Mouse (Mus musculus): ENCODE measurements around the gene Trappc6a. TPM values are rescaled to one million over a fixed set of nuclear protein-coding genes. Genes with fewer than 3 reads are reported as not detected.
A peak's percentile ranks its signal among the peaks of the same experiment; 100 is the strongest.

Gene Trappc6a
- polyA plus RNA-seq, 1 experiment from 2014 or later = 108 TPM

GRCm38 (mm10) chr7:19464367-19465307 lies 43.6 kb upstream of the Trappc6a start:
- no peak for DNase-seq (ENCODE audit: low spot score)
- Histone ChIP-seq H3K36me3 (ENCODE audit: control insufficient read depth, insufficient read depth, low read length) (no peaks in the 10 kb centered on the region), H3K9me3 (ENCODE audit: control insufficient read depth, low read length) (no peaks in the 10 kb centered on the region), H3K4me3 (ENCODE audit: low read depth, low read length) (peak overlapping the region; percentile 32), H3K27ac (ENCODE audit: low read depth, low read length) (no peak overlapping the region), H3K9ac (ENCODE audit: low read depth, low read length) (0 out of 2 replicates have a peak overlapping the region, but pooled peaks have one; percentile 26), H3K4me1 (replicated peaks; ENCODE audit: control insufficient read depth, insufficient read depth, low read length) (peaks cover 22% of the 10 kb centered on the region), H3K27me3 (replicated peaks; ENCODE audit: control insufficient read depth, insufficient read depth, low read length) (peaks cover 9% of the 10 kb centered on the region), H3K4me2 (peak overlapping the region; percentile 53)
- ATAC-seq (replicated peaks; ENCODE audit: low FRiP score) = no peak
- 9% methylated on average over 22 of the region's 22 CpGs for WGBS

- Histone ChIP-seq H3K27me3 (replicated peaks; ENCODE audit: control insufficient read depth, insufficient read depth, low read length) (peaks cover 15% of the 10 kb centered on the region), H3K4me2 (no peak overlapping the region), H3K9me3 (ENCODE audit: control insufficient read depth, low read length) (no peaks in the 10 kb centered on the region), H3K4me1 (replicated peaks; ENCODE audit: control insufficient read depth, insufficient read depth, low read length) (peaks cover 26% of the 10 kb centered on the region), H3K9ac (ENCODE audit: low read depth, low read length) (no peak overlapping the region), H3K36me3 (ENCODE audit: control insufficient read depth, insufficient read depth, low read length) (no peaks in the 10 kb centered on the region), H3K4me3 (ENCODE audit: low read depth, low read length) (no peak overlapping the region), H3K27ac (ENCODE audit: low read depth, low read length) (peak overlapping the region; percentile 5; the same call in 1 of the 2 replicates)
- no peak for ATAC-seq (replicated peaks; ENCODE audit: low FRiP score)
- no peak for DNase-seq (ENCODE audit: low spot score)
- WGBS = 59% methylated on average over 5 of the region's 5 CpGs
These were observed 41.5 kb upstream of the Trappc6a start for GRCm38 (mm10) chr7:19466602-19467145.

GRCm38 (mm10) chr7:19467638-19468037 lies 40.6 kb upstream of the Trappc6a start:
- 28% methylated on average over 6 of the region's 6 CpGs for WGBS

GRCm38 (mm10) chr7:19468279-19468678 lies 39.9 kb upstream of the Trappc6a start:
- H3K36me3 ChIP-seq (ENCODE audit: control insufficient read depth, insufficient read depth, low read length) = no peaks in the 10 kb centered on the region
- 0 out of 2 replicates have a peak overlapping the region, but pooled peaks have one; percentile 4 for H3K4me2 ChIP-seq
- peaks cover 21% of the 10 kb centered on the region for H3K4me1 ChIP-seq (replicated peaks; ENCODE audit: control insufficient read depth, insufficient read depth, low read length)
- H3K9me3 ChIP-seq (ENCODE audit: control insufficient read depth, low read length) = no peaks in the 10 kb centered on the region
- WGBS = 55% methylated on average over 12 of the region's 12 CpGs
- H3K27me3 ChIP-seq (replicated peaks; ENCODE audit: control insufficient read depth, insufficient read depth, low read length) = peaks cover 27% of the 10 kb centered on the region
- H3K9ac ChIP-seq (ENCODE audit: low read depth, low read length) = no peak overlapping the region
- no peak overlapping the region for H3K27ac ChIP-seq (ENCODE audit: low read depth, low read length)
- no peak overlapping the region for H3K4me3 ChIP-seq (ENCODE audit: low read depth, low read length)
- no peak for DNase-seq (ENCODE audit: low spot score)
- ATAC-seq (replicated peaks; ENCODE audit: low FRiP score) = no peak

More at GRCm38 (mm10) chr7:19467638-19468037, 40.6 kb upstream of the Trappc6a start:
- Histone ChIP-seq H3K4me2 (0 out of 2 replicates have a peak overlapping the region, but pooled peaks have one; percentile 4), H3K36me3 (ENCODE audit: control insufficient read depth, insufficient read depth, low read length) (no peaks in the 10 kb centered on the region), H3K4me1 (replicated peaks; ENCODE audit: control insufficient read depth, insufficient read depth, low read length) (peaks cover 24% of the 10 kb centered on the region), H3K9ac (ENCODE audit: low read depth, low read length) (no peak overlapping the region), H3K27me3 (replicated peaks; ENCODE audit: control insufficient read depth, insufficient read depth, low read length) (peaks cover 20% of the 10 kb centered on the region), H3K9me3 (ENCODE audit: control insufficient read depth, low read length) (no peaks in the 10 kb centered on the region), H3K27ac (ENCODE audit: low read depth, low read length) (no peak overlapping the region), H3K4me3 (ENCODE audit: low read depth, low read length) (no peak overlapping the region)
- DNase-seq (ENCODE audit: low spot score) = no peak
- no peak for ATAC-seq (replicated peaks; ENCODE audit: low FRiP score)

- DNase-seq (ENCODE audit: low spot score) (no peak), ATAC-seq (replicated peaks; ENCODE audit: low FRiP score) (no peak)
- Histone ChIP-seq H3K4me3 (ENCODE audit: low read depth, low read length) (no peak overlapping the region), H3K9me3 (ENCODE audit: control insufficient read depth, low read length) (no peaks in the 10 kb centered on the region), H3K9ac (ENCODE audit: low read depth, low read length) (no peak overlapping the region), H3K27ac (ENCODE audit: low read depth, low read length) (no peak overlapping the region), H3K27me3 (replicated peaks; ENCODE audit: control insufficient read depth, insufficient read depth, low read length) (peaks cover 38% of the 10 kb centered on the region), H3K36me3 (ENCODE audit: control insufficient read depth, insufficient read depth, low read length) (no peaks in the 10 kb centered on the region), H3K4me1 (replicated peaks; ENCODE audit: control insufficient read depth, insufficient read depth, low read length) (peaks cover 22% of the 10 kb centered on the region), H3K4me2 (no peak overlapping the region)
- WGBS = 57% methylated on average over 23 of the region's 23 CpGs
These were observed 38.8 kb upstream of the Trappc6a start for GRCm38 (mm10) chr7:19469404-19469803.

GRCm38 (mm10) chr7:19470308-19470707 lies 37.9 kb upstream of the Trappc6a start:
- H3K9me3 ChIP-seq (ENCODE audit: control insufficient read depth, low read length) = no peaks in the 10 kb centered on the region
- H3K4me3 ChIP-seq (ENCODE audit: low read depth, low read length) = no peak overlapping the region
- H3K4me2 ChIP-seq = no peak overlapping the region; the same call in 1 of the 2 replicates
- WGBS = 34% methylated on average over 14 of the region's 14 CpGs
- no peak overlapping the region for H3K27ac ChIP-seq (ENCODE audit: low read depth, low read length)
- peaks cover 21% of the 10 kb centered on the region for H3K4me1 ChIP-seq (replicated peaks; ENCODE audit: control insufficient read depth, insufficient read depth, low read length)
- H3K9ac ChIP-seq (ENCODE audit: low read depth, low read length) = no peak overlapping the region
- H3K36me3 ChIP-seq (ENCODE audit: control insufficient read depth, insufficient read depth, low read length) = no peaks in the 10 kb centered on the region
- DNase-seq (ENCODE audit: low spot score) = no peak
- ATAC-seq (replicated peaks; ENCODE audit: low FRiP score) = no peak
- peaks cover 45% of the 10 kb centered on the region for H3K27me3 ChIP-seq (replicated peaks; ENCODE audit: control insufficient read depth, insufficient read depth, low read length)

GRCm38 (mm10) chr7:19472403-19472802 lies 35.8 kb upstream of the Trappc6a start:
- Histone ChIP-seq H3K27me3 (replicated peaks; ENCODE audit: control insufficient read depth, insufficient read depth, low read length) (peaks cover 44% of the 10 kb centered on the region), H3K36me3 (ENCODE audit: control insufficient read depth, insufficient read depth, low read length) (no peaks in the 10 kb centered on the region), H3K27ac (ENCODE audit: low read depth, low read length) (peak overlapping the region; percentile 43; the same call in 1 of the 2 replicates), H3K4me3 (ENCODE audit: low read depth, low read length) (no peak overlapping the region), H3K9me3 (ENCODE audit: control insufficient read depth, low read length) (no peaks in the 10 kb centered on the region), H3K4me2 (peak overlapping the region; percentile 40), H3K9ac (ENCODE audit: low read depth, low read length) (no peak overlapping the region), H3K4me1 (replicated peaks; ENCODE audit: control insufficient read depth, insufficient read depth, low read length) (peaks cover 21% of the 10 kb centered on the region)
- DNase-seq (ENCODE audit: low spot score) (no peak), ATAC-seq (replicated peaks; ENCODE audit: low FRiP score) (peak; percentile 29)
- WGBS = 23% methylated on average over 4 of the region's 4 CpGs

GRCm38 (mm10) chr7:19473875-19474443 lies 34.2 kb upstream of the Trappc6a start:
- Histone ChIP-seq H3K27me3 (replicated peaks; ENCODE audit: control insufficient read depth, insufficient read depth, low read length) (peaks cover 41% of the 10 kb centered on the region), H3K9ac (ENCODE audit: low read depth, low read length) (peak overlapping the region; percentile 66), H3K36me3 (ENCODE audit: control insufficient read depth, insufficient read depth, low read length) (no peaks in the 10 kb centered on the region), H3K4me3 (ENCODE audit: low read depth, low read length) (peak overlapping the region; percentile 60), H3K4me2 (peak overlapping the region; percentile 86), H3K4me1 (replicated peaks; ENCODE audit: control insufficient read depth, insufficient read depth, low read length) (peaks cover 22% of the 10 kb centered on the region), H3K9me3 (ENCODE audit: control insufficient read depth, low read length) (no peaks in the 10 kb centered on the region), H3K27ac (ENCODE audit: low read depth, low read length) (peak overlapping the region; percentile 3; the same call in 1 of the 2 replicates)
- DNase-seq (ENCODE audit: low spot score) (peak; percentile 76), ATAC-seq (replicated peaks; ENCODE audit: low FRiP score) (peak; percentile 48)
- 5% methylated on average over 73 of the region's 89 CpGs for WGBS

Data from liver, embryonic 11.5 days (tissue).